Mouse (Mus musculus) gastrocnemius, postnatal 36 days (tissue): ENCODE results near the gene Fam8a1. TPM values are rescaled to one million over a fixed set of nuclear protein-coding genes. Genes with fewer than 3 reads are reported as not detected.

Experiments
- DNase-seq, 2 experiments: peaks; one replicate each; pipeline ENCODE4 v3.0.0; 2022
- intact Hi-C: fragments of 180-260 bp; cut with DNase I; formaldehyde crosslinking; loops from one replicate; pipeline ENCODE4 v1.15.1; 2025
- long read RNA-seq, 2 experiments: library from polyadenylated mRNA; stranded (forward); transcript quantifications; one replicate each; pipeline ENCODE4 v2.0.0; 2021
- total RNA-seq, 2 experiments: library from RNA; stranded (reverse); gene quantifications; 2 replicates each; pipeline ENCODE4 v1.2.3; 2021

The Fam8a1 gene
- total RNA-seq = 10 to 100 TPM; 22.4 to 25.4 TPM
- long read RNA-seq, experiment 1, partial matches to known transcripts = 1 of 5 reads
- long read RNA-seq, experiment 1, other reads (novel, unspliced or antisense) = 0 of 5 reads
- long read RNA-seq, experiment 2, partial matches to known transcripts = 3 of 6 reads
- long read RNA-seq, experiment 2, other reads (novel, unspliced or antisense) = 0 of 6 reads

DNA sequence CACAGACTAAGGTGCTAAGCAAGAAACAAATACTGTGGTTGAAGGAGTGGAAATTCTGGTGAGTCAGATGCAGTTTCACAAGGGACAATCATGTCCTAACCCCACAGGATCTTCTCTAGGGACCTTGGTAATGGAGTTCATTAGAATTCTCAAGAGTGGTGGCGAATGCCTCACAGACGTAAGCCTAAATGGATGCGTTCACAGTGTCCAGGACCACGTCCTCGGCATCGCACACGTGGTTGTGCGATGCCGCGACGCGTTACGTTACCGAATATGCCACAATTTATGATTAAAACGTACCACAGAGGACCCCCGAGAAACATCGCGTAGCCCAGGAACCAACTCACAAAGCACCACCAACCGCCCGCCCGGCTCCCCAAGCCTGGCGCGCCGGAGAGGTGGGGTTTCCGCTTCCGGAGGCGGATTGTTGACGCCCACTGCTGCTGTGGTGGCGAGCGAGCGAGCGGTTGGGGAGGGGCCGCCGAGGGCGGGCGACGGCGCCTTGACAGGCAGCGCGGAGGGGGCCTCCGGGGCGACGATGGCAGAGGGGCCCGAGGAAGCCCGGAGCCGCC is at the start of gene Fam8a1:
Gene Fam8a1 (plus strand): TSS at position 475 of the 572 bp plus-strand sequence.
- DNase-seq = peak; percentile 91 to 93
- intact Hi-C loops = no loop called here

DNA sequence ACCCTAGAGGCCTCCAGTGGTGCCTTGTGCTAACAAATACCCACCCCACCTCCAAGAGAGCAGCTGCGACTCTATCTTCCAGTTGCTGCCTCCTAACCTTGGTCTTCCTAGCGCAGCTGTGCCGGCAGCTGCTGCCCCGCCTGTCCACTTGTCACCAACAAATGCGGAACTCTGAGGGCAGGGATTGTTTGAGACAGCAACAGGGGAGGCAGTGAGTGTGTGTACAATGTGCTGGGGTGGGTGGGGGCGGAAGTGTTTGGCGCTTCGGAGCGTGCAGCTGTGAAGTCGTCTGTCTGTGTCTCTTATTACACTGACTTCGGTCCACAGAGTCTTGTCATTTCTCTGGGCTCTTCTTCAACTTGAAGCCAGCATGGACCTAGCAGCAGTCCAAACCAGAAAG is 49.7 kb upstream of the Fam8a1 start:
- intact Hi-C loops = no loop called here
- DNase-seq = peak in 1 of 2 experiments; percentile 16

DNA sequence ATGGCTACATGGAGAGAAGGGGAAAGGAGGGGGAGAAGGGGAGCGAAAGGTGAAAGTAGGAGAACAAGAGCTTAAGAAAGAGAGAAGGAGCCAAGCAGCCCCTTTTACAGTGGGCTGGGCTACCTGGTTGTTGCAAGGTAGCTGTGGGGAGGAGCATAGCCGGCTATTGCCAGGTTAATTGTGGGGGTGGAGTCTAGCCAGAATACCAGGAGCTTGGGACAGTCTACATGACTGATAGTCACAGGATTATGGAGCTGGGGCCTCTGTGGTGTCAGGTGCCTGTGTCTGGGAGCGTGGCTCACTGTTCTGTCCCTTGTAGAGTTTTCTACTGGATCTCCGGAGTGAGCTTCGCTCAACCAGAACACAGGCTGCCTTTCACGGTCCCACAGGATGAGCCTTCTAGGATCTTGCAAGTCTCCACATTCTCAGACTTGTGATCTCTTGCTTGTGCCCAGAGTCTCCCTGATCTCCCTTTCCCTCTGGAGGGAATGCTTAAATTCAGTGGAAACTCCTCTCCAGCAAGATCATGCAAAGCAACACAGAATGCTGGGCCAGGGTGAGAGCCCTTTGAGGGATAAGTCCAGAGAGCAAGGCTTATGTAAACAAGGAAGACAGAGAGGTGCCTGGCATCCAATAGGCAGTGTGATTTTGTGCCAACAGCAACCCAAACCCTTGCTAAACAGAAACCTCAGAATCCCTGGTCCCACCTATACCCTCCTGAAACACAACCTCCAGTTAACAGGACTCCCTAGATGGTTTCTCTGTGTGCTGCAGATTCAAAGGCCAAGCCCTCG is 48.2 kb upstream of the Fam8a1 start:
- no peak for DNase-seq
- intact Hi-C loops = no loop called here

DNA sequence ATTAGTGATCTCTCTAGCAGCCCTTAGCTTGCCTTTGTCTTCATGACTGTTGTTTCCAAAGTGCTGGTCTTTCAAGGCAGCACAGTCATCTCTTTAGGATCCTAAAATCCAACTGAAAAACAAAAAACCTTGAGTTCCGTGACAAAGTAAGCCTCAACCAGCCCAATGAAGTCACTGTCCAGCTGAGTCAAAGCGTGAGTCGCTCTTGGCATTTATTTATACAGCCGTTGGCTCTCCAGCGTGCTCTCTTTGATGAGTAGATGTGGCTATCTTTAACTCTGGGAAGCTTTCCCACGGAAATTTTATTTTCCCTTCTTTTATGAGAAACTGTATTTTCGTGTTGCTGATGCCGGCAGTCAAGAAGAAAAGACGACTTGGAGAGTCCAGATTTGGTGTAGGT is 42.7 kb upstream of the Fam8a1 start:
- intact Hi-C loops = no loop called here

DNA sequence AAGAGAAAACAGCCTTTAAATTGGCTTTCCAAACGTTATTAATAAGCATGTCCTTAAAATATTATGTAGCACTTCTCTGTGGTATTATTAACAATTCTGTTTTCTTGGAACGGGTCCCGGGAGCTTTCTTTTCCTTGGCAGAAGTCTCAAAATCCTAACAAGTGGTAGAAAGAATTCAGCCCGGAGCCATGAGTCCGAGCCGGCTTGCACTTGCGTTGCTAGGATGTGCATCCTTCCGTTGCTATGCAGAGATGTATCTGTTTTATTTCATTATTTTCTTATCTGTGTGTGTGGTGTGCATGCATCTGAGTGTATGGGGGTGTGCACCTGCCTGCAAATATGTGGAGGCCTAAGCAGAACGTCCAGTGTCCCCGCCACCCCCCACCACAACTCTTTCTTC is 41.5 kb upstream of the Fam8a1 start:
- intact Hi-C loops = no loop called here
- no peak for DNase-seq

More for the DNA sequence above, 42.7 kb upstream of the Fam8a1 start:
- DNase-seq = no peak

DNA sequence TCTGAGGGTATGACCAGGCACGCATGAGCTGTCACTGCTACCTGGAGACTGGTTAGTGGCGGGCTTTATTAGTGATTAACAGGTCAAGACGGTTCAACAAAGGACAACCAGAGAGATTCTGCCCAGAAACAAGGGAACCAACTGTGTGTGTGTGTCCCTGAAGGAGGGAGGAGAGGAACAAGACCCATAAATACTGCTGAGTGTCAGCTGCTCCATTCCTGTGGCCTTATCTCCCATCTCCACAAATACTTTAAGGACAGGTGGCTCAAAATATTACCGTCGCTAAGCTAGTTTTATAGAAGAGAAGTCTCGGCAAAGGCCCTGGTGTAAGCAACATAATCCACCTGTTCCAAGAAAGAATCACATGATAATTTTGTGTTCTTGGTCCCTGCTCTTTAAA is 39.9 kb upstream of the Fam8a1 start:
- intact Hi-C loops = no loop called here

DNA sequence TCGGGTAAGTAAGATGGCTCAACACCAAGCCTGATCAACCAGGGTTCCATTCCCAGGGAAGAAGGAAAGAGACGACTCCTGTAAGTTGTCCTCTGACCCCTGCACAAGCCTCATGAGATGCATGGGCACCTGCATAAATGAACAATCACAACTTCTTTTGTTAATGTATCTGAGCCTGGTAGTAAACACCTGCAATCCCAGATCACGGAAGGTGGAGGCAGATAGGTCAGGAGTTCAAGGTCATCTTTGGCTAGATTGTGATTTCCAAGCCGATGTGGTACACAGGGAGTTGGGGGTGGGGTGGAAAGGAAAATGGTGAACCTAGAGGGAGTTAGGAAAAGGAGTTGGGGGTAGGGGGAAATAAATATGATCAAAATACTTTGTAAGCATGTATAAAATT is 36.5 kb upstream of the Fam8a1 start:
- intact Hi-C loops = no loop called here
- no peak for DNase-seq

More for the DNA sequence above, 39.9 kb upstream of the Fam8a1 start:
- no peak for DNase-seq

DNA sequence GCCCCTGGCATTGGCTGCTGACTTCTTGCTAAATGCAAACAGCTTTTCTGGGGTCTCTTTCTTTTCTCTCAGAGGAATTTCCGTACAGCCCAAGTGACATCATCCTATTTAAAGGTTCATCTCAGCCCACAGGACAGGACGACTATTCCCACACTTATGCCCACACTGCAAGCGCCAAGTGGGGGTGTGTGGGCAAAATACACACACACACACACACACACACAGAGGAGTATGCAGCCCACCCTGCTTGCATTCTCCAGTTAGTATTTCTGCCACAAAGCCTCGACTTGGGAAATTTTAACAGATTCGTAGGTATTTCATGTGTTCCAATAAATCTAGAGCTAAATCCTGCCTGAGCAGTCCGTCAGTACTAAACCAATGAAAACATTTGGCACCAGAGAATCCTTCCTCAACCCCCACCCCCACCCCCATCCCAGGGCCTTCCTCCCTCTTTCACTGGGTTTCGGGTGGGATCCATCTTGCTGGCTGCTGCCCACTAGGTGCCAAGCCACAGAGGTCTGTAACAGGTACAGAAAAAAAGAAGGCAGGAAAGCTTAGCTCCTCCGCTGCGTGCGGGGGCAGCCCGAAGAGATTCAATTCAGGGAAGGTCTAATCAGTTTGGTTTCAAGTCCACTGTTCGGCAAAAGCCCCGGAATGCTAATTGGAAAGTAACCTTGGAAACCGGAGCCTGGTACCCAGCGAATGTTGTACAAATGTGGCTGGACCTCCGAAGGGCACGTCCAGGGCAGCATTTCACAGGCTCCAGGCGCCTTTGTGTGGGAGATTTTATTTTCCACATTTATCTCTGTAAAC is 35.8 kb upstream of the Fam8a1 start:
- intact Hi-C loops = no loop called here
- DNase-seq = no peak

DNA sequence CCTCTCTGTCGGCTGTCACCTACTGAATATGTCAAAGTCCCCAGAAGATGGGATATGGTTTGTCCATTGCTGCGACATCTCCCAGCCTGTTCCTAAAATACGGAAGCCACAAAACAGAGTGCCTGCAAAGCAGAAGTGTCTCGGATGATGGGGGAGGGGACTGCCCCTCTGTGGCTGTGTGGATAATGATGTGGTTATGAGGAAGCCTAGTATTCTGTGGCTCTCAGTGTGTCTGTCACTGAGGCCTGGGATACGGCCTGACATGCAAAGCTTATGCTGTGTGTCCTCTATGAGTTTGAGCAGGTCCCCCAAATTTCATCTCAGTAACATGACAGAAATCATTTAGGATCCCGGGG is 35.2 kb upstream of the Fam8a1 start:
- intact Hi-C loops = no loop called here
- no peak for DNase-seq

DNA sequence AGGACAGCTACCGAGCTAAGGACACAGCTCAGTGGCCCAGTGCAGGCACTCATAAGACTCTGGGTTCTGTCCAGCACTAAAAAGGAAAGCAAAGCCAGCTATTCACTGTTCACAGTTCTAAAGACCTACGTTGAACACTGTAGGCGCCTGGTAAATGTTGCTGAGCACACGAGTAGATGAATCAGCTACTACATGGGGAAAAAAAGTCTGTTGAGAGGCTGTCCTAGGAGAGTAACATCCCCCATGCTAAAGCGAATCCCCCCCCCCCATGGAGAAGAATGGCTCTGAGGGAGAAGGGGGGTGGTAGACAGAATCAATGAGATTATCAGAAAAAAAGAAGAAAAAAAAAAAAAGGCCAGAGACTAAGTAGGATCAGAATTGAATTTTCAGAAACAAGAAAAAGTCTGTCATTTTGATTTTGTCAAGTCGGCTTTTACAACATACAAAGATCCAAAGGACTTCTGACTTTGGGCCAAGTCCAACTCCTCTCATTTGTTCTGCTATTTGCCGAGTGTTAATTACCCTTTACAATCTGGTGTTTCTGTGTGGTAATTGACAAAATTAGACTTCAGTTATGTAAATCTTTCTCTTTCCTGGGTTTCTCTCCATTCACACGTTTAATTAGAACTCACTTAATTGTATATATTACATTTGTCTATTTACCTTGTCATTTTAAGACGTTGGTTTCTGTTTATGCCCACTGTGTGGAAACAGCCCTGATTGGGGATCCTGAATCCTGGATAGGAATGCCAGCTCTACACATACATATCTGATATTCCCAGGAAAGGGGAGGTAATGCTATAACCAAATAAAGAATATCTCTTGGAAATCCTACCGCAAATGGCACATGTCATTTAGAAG is 28.5 kb upstream of the Fam8a1 start:
- DNase-seq = no peak
- intact Hi-C loops = no loop called here

DNA sequence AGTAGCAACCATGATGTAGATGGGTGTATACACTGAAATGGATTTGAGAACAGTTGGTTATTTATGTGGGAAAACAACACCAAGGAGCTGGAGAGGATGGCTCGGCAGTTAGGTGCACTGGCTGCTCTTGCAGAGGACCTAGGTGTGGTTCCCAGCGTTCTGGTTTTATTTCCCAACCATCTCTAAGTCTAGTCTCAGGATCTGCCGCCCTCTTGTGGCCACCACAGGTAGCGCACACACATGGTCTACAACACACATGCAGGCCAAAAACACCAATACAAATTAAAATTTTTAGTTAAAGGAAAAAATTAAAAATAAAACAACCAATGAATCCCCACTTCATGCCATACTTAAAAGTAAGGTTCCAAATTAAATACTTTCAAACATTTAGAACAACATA is 27.0 kb upstream of the Fam8a1 start:
- DNase-seq = no peak
- intact Hi-C loops = no loop called here

DNA sequence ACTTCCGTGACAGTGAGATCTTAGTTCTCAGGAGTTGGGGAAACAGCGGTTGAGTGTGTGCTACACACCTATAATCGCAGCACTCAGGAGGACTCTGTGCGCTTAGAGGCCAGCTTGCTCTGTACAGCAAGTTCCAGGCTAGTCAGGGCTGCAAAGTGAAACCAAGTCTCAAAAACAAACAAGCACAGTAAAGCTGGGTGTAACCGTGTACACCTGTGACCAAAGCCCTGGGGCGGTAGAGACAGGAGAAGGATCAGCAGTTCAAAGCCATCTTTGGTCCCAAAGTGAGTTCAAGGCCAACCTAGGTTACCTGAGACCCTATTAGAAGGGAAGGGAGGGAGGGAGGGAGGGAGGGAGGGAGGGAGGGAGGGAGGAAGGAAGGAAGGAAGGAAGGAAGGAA is 25.1 kb upstream of the Fam8a1 start:
- DNase-seq = no peak
- intact Hi-C loops = no loop called here

DNA sequence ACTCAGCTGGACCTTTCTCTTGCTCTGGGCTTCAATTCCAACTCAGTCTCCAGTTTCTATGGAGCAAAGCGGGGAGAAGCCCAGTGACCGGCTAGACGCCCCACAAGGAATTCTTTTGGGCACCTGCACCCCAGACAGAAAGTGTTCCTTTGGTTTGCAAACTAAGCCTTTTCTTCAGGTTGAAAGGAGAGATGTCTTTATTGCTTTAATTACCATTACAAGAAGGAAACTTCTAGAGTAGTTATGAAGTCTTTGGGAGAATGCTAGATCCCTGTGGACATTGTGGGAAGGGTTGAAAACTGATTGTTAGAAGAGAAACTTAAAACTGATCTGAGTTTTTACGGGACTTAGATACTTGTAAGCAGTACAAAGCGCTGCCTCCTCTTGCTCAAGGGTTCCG is 23.8 kb upstream of the Fam8a1 start:
- no peak for DNase-seq
- intact Hi-C loops = no loop called here

DNA sequence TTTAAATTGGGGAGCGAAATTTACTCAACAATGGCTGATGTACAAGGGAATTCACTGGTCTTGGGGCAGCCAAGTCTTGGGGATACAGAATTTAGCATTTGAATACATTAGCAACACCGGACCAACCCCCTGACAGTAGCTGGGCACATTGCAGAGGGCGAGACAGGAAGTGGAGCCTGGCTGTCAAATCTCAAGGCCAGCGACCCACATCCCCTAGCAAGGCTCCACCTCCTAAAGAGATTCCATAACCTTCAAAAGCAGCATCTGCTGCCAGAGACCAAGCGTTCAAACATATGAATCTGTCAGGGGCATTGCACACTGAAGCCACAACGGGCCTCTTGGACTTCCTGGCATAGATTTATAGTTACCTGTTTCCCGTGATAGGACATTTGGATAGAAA is 17.5 kb upstream of the Fam8a1 start:
- intact Hi-C loops = no loop called here

DNA sequence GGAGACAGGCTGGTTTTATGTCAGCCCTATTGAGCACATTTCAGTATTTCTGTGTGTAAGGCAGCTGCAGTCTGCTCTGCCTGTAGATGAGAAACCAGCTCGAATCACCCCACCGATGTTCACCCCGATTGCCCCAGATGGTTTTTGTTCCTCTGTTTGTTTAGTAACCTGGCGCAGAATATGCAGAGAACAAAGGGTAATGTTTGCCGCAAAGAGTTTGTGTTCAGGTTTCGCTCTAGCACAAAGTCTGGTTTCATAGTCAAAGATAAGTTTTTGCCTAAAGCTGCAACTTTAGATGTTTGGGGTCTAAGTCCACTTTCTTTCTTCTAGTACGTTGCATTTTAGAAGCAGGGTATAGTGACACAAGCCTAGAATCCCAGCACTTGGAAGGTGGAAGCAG is 16.7 kb upstream of the Fam8a1 start:
- intact Hi-C loops = no loop called here

More for the DNA sequence above, 17.5 kb upstream of the Fam8a1 start:
- no peak for DNase-seq

DNA sequence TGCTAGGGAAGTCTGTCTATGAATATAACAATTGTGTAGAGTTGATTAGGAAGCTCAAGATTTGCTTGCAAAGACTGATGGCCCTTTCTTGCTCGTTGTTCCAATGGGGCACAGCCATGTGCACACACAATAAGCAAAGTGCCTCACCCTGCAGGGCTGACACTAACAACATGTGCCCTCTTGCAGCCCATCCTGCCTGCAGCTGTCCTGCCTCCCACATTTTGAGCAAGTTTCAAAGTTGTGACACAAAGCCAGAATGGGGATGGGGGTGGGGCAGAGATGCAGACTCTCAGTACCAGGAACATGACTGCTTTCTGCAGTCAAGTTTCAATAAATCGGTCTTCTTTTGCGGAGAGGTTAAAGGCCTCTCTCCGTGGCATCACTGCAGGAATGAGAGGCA is 15.7 kb upstream of the Fam8a1 start:
- DNase-seq = no peak
- intact Hi-C loops = no loop called here

More for the DNA sequence above, 16.7 kb upstream of the Fam8a1 start:
- DNase-seq = no peak

DNA sequence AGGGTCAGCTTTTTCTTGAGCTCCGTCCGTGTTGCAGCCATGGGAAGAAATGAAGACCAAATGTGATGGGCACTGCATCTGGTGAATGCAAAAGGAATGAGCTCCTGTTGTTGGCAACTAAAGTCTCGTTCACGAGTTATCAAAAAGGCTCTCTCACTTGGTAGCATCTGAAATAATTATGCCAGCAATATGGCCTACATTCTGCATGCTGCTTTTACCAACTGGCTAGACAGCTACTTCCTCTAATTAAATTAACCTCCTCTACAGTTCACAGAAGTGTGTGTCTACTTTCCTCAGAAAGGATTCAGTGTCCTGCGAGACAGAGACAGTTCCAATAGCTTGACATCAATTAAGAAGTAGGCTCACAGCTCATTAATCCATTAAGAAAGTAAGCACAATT is 14.8 kb upstream of the Fam8a1 start:
- intact Hi-C loops = no loop called here
- no peak for DNase-seq

DNA sequence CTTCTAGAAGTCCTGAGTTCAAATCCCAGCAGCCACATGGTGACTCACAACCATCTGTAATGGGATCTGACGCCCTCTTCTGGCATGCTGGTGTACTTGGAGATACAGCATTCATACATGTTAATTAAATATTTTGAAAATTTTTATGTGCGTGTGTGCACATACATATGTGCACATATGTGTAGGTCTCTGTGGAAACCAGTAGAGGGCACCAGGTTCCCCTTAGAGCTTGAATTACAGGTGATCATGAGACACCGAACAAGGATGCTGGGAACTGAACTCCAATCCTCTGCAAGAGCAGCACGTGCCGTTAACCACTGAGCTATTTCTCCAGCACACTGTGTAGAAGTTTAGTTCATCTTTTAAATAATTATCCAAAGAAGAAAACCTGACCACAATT is 10.1 kb upstream of the Fam8a1 start:
- DNase-seq = no peak
- intact Hi-C loops = no loop called here

DNA sequence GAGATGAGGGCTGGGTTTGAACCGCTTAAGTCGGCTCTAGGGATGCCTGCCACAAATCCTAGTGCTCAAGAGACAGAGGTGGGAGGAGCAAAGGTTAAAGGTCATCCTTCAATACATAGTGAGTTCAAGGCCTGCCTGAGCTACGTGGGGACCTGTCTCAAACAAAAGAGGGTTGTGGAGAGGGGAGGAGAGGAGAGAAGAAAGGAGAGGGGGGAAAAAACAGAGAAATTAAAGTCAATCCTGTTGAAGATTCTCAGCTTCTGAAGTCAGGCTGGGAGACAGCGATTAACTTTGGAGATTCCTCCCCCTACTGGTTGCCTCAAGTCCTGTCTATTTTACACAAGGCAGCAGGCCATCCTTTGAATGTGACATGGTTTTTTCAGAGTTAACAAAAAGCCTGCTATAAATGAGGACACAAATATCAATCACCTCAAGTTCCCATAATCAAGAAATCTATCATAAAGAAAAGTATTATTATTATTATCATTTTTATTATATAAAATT is 5.8 kb upstream of the Fam8a1 start:
- no peak for DNase-seq
- intact Hi-C loops = loop anchor here (2.0 to 5.0 kb wide), 2 partner anchors 231 to 353 kb away; no protein-coding TSS in a partner anchor
